Mouse (Mus musculus) spleen, postnatal 36 days (tissue): ENCODE measurements at regions not wholly inside any gene's neighbourhood (a gene's known extent, or its start where the extent isn't known, plus 50 kb on each side); places are given as distances from the start of the nearest gene placed in this dataset.

ENCODE experiments used
- DNase-seq, 2 experiments: peaks; one replicate each; pipeline ENCODE4 v3.0.0; 2022; ENCODE audit warnings: low spot score in 2 of 2, mixed read lengths in 1 of 2

- DNase-seq, result peak in 1 of 2 experiments; percentile 8
Measured at GRCm38 (mm10) chrX:142540264-142540663, 140.9 kb upstream of the Tmem164 start.

GRCm38 (mm10) chrX:142552196-142552595 lies 129.0 kb upstream of the Tmem164 start:
- DNase-seq, result no peak

GRCm38 (mm10) chrX:142554161-142554560 lies 127.0 kb upstream of the Tmem164 start:
- DNase-seq, result no peak

GRCm38 (mm10) chrX:142557496-142557895 lies 123.7 kb upstream of the Tmem164 start:
- no peak for DNase-seq

GRCm38 (mm10) chrX:142560209-142560912 lies 120.8 kb upstream of the Tmem164 start:
- DNase-seq, result no peak

- DNase-seq, result no peak
Measured at GRCm38 (mm10) chrX:142561788-142562187, 119.4 kb upstream of the Tmem164 start.

GRCm38 (mm10) chrX:142564186-142564585 lies 117.0 kb upstream of the Tmem164 start:
- DNase-seq, result no peak

GRCm38 (mm10) chrX:142571772-142572171 lies 109.4 kb upstream of the Tmem164 start:
- no peak for DNase-seq

GRCm38 (mm10) chrX:142574022-142574421 lies 107.2 kb upstream of the Tmem164 start:
- DNase-seq, result no peak

GRCm38 (mm10) chrX:142574945-142575710 lies 106.1 kb upstream of the Tmem164 start:
- no peak for DNase-seq

GRCm38 (mm10) chrX:142576127-142576526 lies 105.1 kb upstream of the Tmem164 start:
- no peak for DNase-seq

- DNase-seq, result no peak
Measured at GRCm38 (mm10) chrX:142577449-142578081, 103.6 kb upstream of the Tmem164 start.

- no peak for DNase-seq
Measured at GRCm38 (mm10) chrX:142585281-142585680, 95.9 kb upstream of the Tmem164 start.

- no peak for DNase-seq
Measured at GRCm38 (mm10) chrX:142599377-142599776, 81.8 kb upstream of the Tmem164 start.

GRCm38 (mm10) chrX:142600782-142601181 lies 80.4 kb upstream of the Tmem164 start:
- DNase-seq, result no peak

GRCm38 (mm10) chrX:142605088-142605487 lies 76.1 kb upstream of the Tmem164 start:
- DNase-seq, result no peak

GRCm38 (mm10) chrX:142606595-142607205 lies 74.5 kb upstream of the Tmem164 start:
- DNase-seq, result no peak

GRCm38 (mm10) chrX:142616189-142616872 lies 64.9 kb upstream of the Tmem164 start:
- no peak for DNase-seq

- DNase-seq, result no peak
Measured at GRCm38 (mm10) chrX:142618389-142618788, 62.8 kb upstream of the Tmem164 start.

- no peak for DNase-seq
Measured at GRCm38 (mm10) chrX:142623359-142623758, 57.8 kb upstream of the Tmem164 start.

- no peak for DNase-seq
Measured at GRCm38 (mm10) chrX:142623882-142624281, 57.3 kb upstream of the Tmem164 start.
